Mouse (Mus musculus) liver, embryonic 16.5 days (tissue): ENCODE results near the gene Zfp970. TPM values are rescaled to one million over a fixed set of nuclear protein-coding genes. Genes with fewer than 3 reads are reported as not detected.
"Not testable (repeated sequence)": the region's sequence is repeated elsewhere in the genome, so short reads cannot be mapped to it uniquely, and the experiment has no call there.

Experiments used
- ATAC-seq: fragments of 200-750 bp; cut with Nextera tagmentation; 2 replicates; pipeline ENCODE4 v1.8.0; 2017; ENCODE audit warnings: low read depth, mild to moderate bottlenecking, moderate number of reproducible peaks, moderate library complexity
- H3K27ac ChIP-seq: fragments of 300-500 bp; sonication (generic); 2 replicates; pipeline ENCODE4 v1.5.1; 2014; ENCODE audit warnings: mild to moderate bottlenecking, low read length
- H3K27me3 ChIP-seq: fragments of 300-500 bp; sonication (generic); 2 replicates; pipeline ENCODE4 v1.6.1; 2014; ENCODE audit warnings: low read depth, low read length, mixed read lengths; ENCODE audit not compliant: control insufficient read depth, insufficient read depth
- H3K36me3 ChIP-seq: fragments of 300-500 bp; sonication (generic); 2 replicates; pipeline ENCODE4 v1.6.1; 2014; ENCODE audit warnings: mild to moderate bottlenecking; ENCODE audit not compliant: control insufficient read depth, insufficient read depth
- H3K4me1 ChIP-seq: fragments of 300-500 bp; sonication (generic); 2 replicates; pipeline ENCODE4 v1.6.1; 2014; ENCODE audit warnings: low read depth, low read length, mixed read lengths; ENCODE audit not compliant: control insufficient read depth
- H3K4me2 ChIP-seq: fragments of 300-500 bp; sonication (generic); 2 replicates; pipeline ENCODE4 v1.6.1; 2014; ENCODE audit warnings: low read depth, low read length, mixed read lengths
- H3K4me3 ChIP-seq: fragments of 300-500 bp; sonication (generic); 2 replicates; pipeline ENCODE4 v1.5.1; 2014; ENCODE audit warnings: low read depth, mild to moderate bottlenecking, low read length
- H3K9ac ChIP-seq: fragments of 300-500 bp; sonication (generic); 2 replicates; pipeline ENCODE4 v1.6.1; 2014; ENCODE audit warnings: low read depth, low read length
- H3K9me3 ChIP-seq: fragments of 300-500 bp; sonication (generic); replicated peaks from 2 replicates; pipeline ENCODE4 v1.6.1; 2016; ENCODE audit warnings: low read length; ENCODE audit not compliant: control insufficient read depth
- WGBS: fragments of 180-500 bp; shearing (Covaris S2); extraction: QIAGEN DNeasy Blood & Tissue Kit; methylation state at CpG from one replicate; pipeline ENCODE4 v1.1.7; 2014; ENCODE audit not compliant: insufficient replicate concordance; 5-methylcytosine and 5-hydroxymethylcytosine counted together
- polyA plus RNA-seq: library from polyadenylated mRNA; unstranded; fragments of >200 nt; fragmentation: Nextera tagmentation; extraction: Ambion mirVana; gene quantifications from 2 replicates; pipeline ENCODE4 v1.2.1, GENCODE M21; 2015

Gene Zfp970
- polyA plus RNA-seq: 3.5 TPM in 2 replicates

GRCm38 (mm10) chr2:177464676-177465075 lies at the start of gene Zfp970:
Gene Zfp970 (plus strand): TSS chr2:177464733.
- H3K9me3 ChIP-seq, H3K9ac ChIP-seq, H3K27me3 ChIP-seq, ATAC-seq, H3K4me1 ChIP-seq, H3K27ac ChIP-seq, H3K36me3 ChIP-seq: not testable (repeated sequence)
- Histone ChIP-seq H3K4me3 (peak within 1 kb of the TSS; percentile 39), H3K4me2 (peak within 1 kb of the TSS; percentile 27)
- WGBS: 1% methylated on average over 6 of the region's 9 CpGs

DNA sequence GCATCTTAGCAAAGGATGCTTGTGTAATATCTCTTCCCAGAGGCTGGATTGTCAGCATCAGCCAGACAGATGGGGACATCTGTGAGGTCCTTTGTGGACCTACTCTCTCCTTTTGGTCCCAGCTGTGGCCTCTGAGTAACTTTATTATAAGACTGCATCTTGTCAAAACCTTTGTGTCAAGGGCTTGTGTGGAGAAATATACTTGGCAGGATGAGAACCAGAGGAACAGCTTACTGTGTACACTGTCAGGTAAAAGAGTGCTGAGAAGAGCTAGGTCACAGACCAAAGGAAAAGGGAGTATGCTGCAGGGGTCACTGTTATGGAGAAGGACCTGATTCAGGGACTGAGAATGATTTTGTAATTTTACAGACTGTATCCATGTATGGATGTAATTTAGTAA lies 3.7 kb downstream of the Zfp970 start:
- H3K9me3 ChIP-seq: not testable (repeated sequence)

DNA sequence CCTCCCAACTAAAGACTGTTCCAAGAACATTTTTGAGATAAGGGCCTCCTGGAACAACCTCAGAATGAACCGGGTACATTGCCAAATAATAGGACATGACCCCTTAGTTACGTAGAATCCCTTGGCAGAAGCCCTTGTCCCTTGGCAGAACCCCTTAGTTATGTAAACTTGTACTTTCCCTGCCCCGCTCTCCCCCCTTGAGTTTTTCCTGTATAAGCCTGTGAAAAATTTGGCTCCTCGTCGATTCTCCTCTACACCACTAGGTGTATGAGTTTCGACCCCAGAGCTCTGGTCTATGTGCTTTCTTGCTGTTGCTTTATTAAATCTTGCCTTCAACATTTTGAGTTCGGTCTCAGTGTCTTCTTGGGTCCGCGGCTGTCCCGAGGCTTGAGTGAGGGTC lies 7.7 kb downstream of the Zfp970 start:
- ATAC-seq, H3K4me2 ChIP-seq, H3K9ac ChIP-seq, H3K36me3 ChIP-seq, H3K9me3 ChIP-seq, H3K4me1 ChIP-seq, H3K27me3 ChIP-seq, H3K4me3 ChIP-seq, H3K27ac ChIP-seq: not testable (repeated sequence)
- WGBS: 72% methylated on average over 5 of the region's 10 CpGs

More for the DNA sequence above, 3.7 kb downstream of the Zfp970 start:
- H3K27me3 ChIP-seq, H3K9ac ChIP-seq, H3K4me2 ChIP-seq, H3K27ac ChIP-seq, H3K36me3 ChIP-seq, H3K4me1 ChIP-seq, H3K4me3 ChIP-seq, ATAC-seq: not testable (repeated sequence)

DNA sequence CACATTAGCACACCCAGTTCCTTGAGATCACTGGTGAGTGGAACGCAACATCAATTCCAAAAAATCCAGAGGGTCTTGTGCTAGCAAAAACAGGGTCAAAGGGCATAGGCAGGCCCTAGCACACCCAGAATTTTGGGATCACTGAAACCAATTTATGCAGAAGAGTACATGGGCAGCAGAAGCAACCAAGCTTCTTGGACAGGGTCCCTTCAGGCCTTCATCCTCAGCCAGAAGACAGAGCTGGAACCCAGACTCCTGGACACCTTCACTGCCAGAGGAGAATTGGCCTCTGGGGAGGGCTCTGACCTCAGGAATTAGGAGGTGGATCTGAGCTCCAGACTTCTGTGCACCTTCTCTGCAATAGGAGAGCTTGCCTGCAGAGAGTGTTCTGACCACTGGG lies 17.4 kb downstream of the Zfp970 start:
- not testable (repeated sequence) for H3K27me3 ChIP-seq, ATAC-seq, H3K9ac ChIP-seq, H3K4me3 ChIP-seq, H3K36me3 ChIP-seq, H3K4me2 ChIP-seq, H3K9me3 ChIP-seq, H3K4me1 ChIP-seq, H3K27ac ChIP-seq
- WGBS: 58% methylated on average over 1 of the region's 1 CpGs

GRCm38 (mm10) chr2:177483238-177483948 lies 18.9 kb downstream of the Zfp970 start:
- not testable (repeated sequence) for ATAC-seq, H3K4me2 ChIP-seq, H3K27me3 ChIP-seq, H3K4me1 ChIP-seq, H3K4me3 ChIP-seq, H3K9me3 ChIP-seq, H3K27ac ChIP-seq, H3K36me3 ChIP-seq, H3K9ac ChIP-seq
- 65% methylated on average over 11 of the region's 11 CpGs for WGBS

DNA sequence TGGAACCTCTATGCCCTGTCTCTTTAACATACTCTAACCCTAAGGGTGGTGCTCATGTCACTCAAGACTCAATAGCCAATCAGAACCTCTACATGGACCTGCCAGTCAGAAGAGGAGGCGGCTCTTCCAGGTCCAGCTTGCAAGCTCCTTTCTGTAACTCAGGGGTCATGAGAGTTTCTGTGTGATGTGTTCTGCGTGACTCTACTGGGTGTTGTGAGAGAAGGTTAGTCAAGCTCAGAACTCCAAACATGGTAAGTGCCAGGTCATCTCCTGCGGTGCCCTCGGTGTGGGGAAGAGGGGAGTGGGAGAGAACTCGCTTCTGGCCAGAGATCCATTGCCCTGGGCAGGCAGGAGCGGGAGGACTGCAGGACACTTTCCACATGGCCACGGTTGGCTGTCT lies 33.5 kb downstream of the Zfp970 start, which contains the start of gene Gm14403:
Gene Gm14403, plus strand, starts transcription at position 149 of the 400 bp plus-strand sequence.
- not testable (repeated sequence) for H3K4me1 ChIP-seq, H3K27me3 ChIP-seq, H3K36me3 ChIP-seq, H3K9ac ChIP-seq, ATAC-seq, H3K9me3 ChIP-seq, H3K27ac ChIP-seq
- Histone ChIP-seq H3K4me2 (peak within 1 kb of the TSS; percentile 41; the same call in 1 of the 2 replicates), H3K4me3 (peak within 1 kb of the TSS; percentile 50)
- WGBS: 12% methylated on average over 7 of the region's 7 CpGs

DNA sequence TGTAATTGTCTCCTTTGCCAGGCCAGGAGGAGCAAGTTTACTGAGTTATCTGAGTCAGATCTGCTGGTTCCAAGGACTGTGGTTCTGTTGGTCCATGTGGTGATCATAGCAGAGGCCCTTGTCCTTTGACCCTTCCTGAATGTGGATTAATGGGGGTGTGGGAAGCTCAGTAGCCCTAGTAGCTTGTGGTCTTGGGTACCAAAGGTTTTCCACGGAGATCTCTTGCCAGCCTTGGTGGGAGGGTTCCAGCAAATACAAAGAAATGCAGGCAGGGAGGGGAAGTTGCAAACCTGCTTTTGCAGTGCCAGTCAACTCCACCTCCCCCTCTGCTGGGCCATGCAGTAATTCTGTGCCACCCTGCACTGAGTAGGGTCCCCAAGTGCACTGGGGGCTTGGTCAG lies 34.6 kb downstream of the Zfp970 start:
- not testable (repeated sequence) for H3K9ac ChIP-seq, H3K4me1 ChIP-seq, H3K4me2 ChIP-seq, H3K27me3 ChIP-seq, H3K27ac ChIP-seq, ATAC-seq, H3K4me3 ChIP-seq, H3K9me3 ChIP-seq, H3K36me3 ChIP-seq
- 19% methylated on average over 1 of the region's 1 CpGs for WGBS

GRCm38 (mm10) chr2:177505211-177505719 lies 40.7 kb downstream of the Zfp970 start:
- H3K4me2 ChIP-seq, H3K36me3 ChIP-seq, H3K9me3 ChIP-seq, H3K27ac ChIP-seq, H3K9ac ChIP-seq, ATAC-seq, H3K4me3 ChIP-seq, H3K4me1 ChIP-seq, H3K27me3 ChIP-seq: not testable (repeated sequence)
- WGBS: 68% methylated on average over 1 of the region's 1 CpGs

DNA sequence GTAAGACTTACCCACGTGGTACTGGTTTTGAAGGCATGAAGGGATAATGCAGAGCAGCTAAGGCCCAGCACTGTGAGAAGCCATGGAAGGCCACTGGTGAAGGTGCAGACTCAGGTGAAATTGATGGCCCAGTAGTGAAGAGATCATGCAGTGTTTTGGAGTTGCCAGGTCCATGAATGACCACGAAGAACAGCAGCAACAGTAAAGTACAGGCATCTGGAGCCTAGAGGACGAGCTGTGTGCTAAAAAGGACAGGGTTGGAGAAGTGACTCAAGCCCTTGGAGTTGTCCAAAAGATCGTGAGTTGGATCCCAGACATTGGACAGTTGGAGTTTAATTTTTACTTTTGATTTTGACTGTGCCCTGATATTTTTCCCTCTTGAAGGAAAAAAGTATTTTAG lies 46.8 kb downstream of the Zfp970 start:
- 46% methylated on average over 4 of the region's 4 CpGs for WGBS
- not testable (repeated sequence) for ATAC-seq

More for the DNA sequence above, 46.8 kb downstream of the Zfp970 start:
- H3K9ac ChIP-seq, H3K4me3 ChIP-seq, H3K9me3 ChIP-seq, H3K4me1 ChIP-seq, H3K27me3 ChIP-seq, H3K36me3 ChIP-seq, H3K27ac ChIP-seq, H3K4me2 ChIP-seq: not testable (repeated sequence)
